In genomic region chr13:104109288-104109815, GRCm38 (mm10) we compare ENCODE assay signal across 8 mouse cellular contexts. TPM values are rescaled to one million over a fixed set of nuclear protein-coding genes. Genes with fewer than 3 reads are reported as not detected.
DNase-seq lines count a peak whose midpoint lies in the region; ATAC-seq and TF ChIP-seq lines count a peak whose summit lies in the region.

Gene Nln, minus strand, starts transcription at chr13:104109614.
Gene Sgtb, plus strand, starts transcription at chr13:104109741.

- TF ChIP-seq POLR2A in CH12.LX (IDR thresholded peaks at IDR 0.05; ENCODE audit: low read depth, low read length) = peak; percentile 77

- H3K9ac ChIP-seq in CH12.LX (ENCODE audit: insufficient read depth, low read depth) = peak within 1 kb of the TSS; percentile 83
- peak within 1 kb of the TSS; percentile 73 for H3K9ac ChIP-seq in heart, embryonic 15.5 days
- peak within 1 kb of the TSS; percentile 75 for H3K9ac ChIP-seq in liver, embryonic 12.5 days
- H3K9ac ChIP-seq in stomach, embryonic 14.5 days (replicated peaks; ENCODE audit: low read depth, low read length) = peak within 1 kb of the TSS; percentile 64

- peaks cover 18% of the 10 kb centered on the region for H3K79me2 ChIP-seq in CH12.LX (replicated peaks; ENCODE audit: control insufficient read depth, extremely low read depth, insufficient read depth, poor library complexity, severe bottlenecking)

- peaks cover 5% of the 10 kb centered on the region for H3K9me3 ChIP-seq in CH12.LX (replicated peaks; ENCODE audit: low read length)
- peaks cover 5% of the 10 kb centered on the region for H3K9me3 ChIP-seq in forebrain, embryonic 10.5 days
- H3K9me3 ChIP-seq in heart, embryonic 15.5 days (replicated peaks) = peaks cover 2% of the 10 kb centered on the region; the same call in 1 of the 2 replicates
- H3K9me3 ChIP-seq in liver, embryonic 12.5 days (replicated peaks) = no peaks in the 10 kb centered on the region
- no peaks in the 10 kb centered on the region for H3K9me3 ChIP-seq in stomach, embryonic 14.5 days (ENCODE audit: control insufficient read depth, low read depth, low read length)

- H3K4me2 ChIP-seq in CH12.LX (ENCODE audit: insufficient read depth, low read depth, poor library complexity, severe bottlenecking) = peak within 1 kb of the TSS; percentile 100
- peak within 1 kb of the TSS; percentile 96 for H3K4me2 ChIP-seq in heart, embryonic 15.5 days
- H3K4me2 ChIP-seq in liver, embryonic 12.5 days = peak within 1 kb of the TSS; percentile 99
- H3K4me2 ChIP-seq in stomach, embryonic 14.5 days (replicated peaks; ENCODE audit: low read depth, low read length) = peak within 1 kb of the TSS; percentile 78

- peak within 1 kb of the TSS; percentile 68 for H3K27ac ChIP-seq in CH12.LX (ENCODE audit: insufficient read depth, low read depth)
- H3K27ac ChIP-seq in forebrain, embryonic 10.5 days = peak within 1 kb of the TSS; percentile 87
- H3K27ac ChIP-seq in heart, embryonic 15.5 days = peak within 1 kb of the TSS; percentile 79
- H3K27ac ChIP-seq in liver, embryonic 12.5 days = peak within 1 kb of the TSS; percentile 69; the same call in 1 of the 2 replicates
- H3K27ac ChIP-seq in stomach, embryonic 14.5 days (ENCODE audit: low read length) = peak within 1 kb of the TSS; percentile 61; the same call in 1 of the 2 replicates

- in situ Hi-C loops in CH12.LX (cut with MboI; ENCODE audit: low pct_ligation_motif_present, low pct_unique_long_range_greater_than_20kb, low sequenced_read_pairs) = no loop called here

- dilution Hi-C loops in CH12.LX (cut with MboI; ENCODE audit: extremely low pct_ligation_motif_present, extremely low pct_unique_long_range_greater_than_20kb, low sequenced_read_pairs) = no loop called here

- no peak for TF ChIP-seq RAD21 in CH12.LX (IDR thresholded peaks at IDR 0.05; ENCODE audit: low read depth, low read length)

- H3K36me3 ChIP-seq in CH12.LX (replicated peaks in 1 of 2; ENCODE audit: control insufficient read depth in 1 of 2, insufficient read depth in 1 of 2, low read length in 1 of 2) = peaks cover 0 to 32% of the 10 kb centered on the region in 2 experiments
- H3K36me3 ChIP-seq in forebrain, embryonic 10.5 days (replicated peaks) = peaks cover 9% of the 10 kb centered on the region
- 0 out of 2 replicates have a peak, but pooled peaks cover 1% of the 10 kb centered on the region for H3K36me3 ChIP-seq in heart, embryonic 15.5 days
- peaks cover 1% of the 10 kb centered on the region for H3K36me3 ChIP-seq in liver, embryonic 12.5 days
- no peaks in the 10 kb centered on the region; the same call in 1 of the 2 replicates for H3K36me3 ChIP-seq in stomach, embryonic 14.5 days (ENCODE audit: control insufficient read depth, insufficient read depth, low read length)

- DNase-seq in CH12.LX (ENCODE audit: extremely low read depth) = peak; percentile 82
- DNase-seq in c-Kit-positive CD71-negative TER-119-negative erythroid progenitor cells, embryonic 14.5 days (ENCODE audit: low read depth) = peak; percentile 60
- DNase-seq in forebrain, embryonic 10.5 days (ENCODE audit: extremely low spot score, low spot score) = peak; percentile 91
- DNase-seq in kidney, postnatal 14 days = peak; percentile 94
- peak; percentile 81 for DNase-seq in natural killer cell, adult 2 months (ENCODE audit: low spot score in 2 of 2)

- peak within 1 kb of the TSS; percentile 69 to 99 (median 87) for H3K4me3 ChIP-seq in CH12.LX (replicated peaks in 1 of 3; ENCODE audit: low read depth in 2 of 3, low read length in 2 of 3, poor library complexity in 1 of 3)
- peak within 1 kb of the TSS; percentile 86 for H3K4me3 ChIP-seq in forebrain, embryonic 10.5 days
- peak within 1 kb of the TSS; percentile 71 for H3K4me3 ChIP-seq in heart, embryonic 15.5 days
- peak within 1 kb of the TSS; percentile 73 for H3K4me3 ChIP-seq in liver, embryonic 12.5 days
- peak within 1 kb of the TSS; percentile 79 for H3K4me3 ChIP-seq in stomach, embryonic 14.5 days (ENCODE audit: low read depth, low read length)

- peaks cover 0 to 17% of the 10 kb centered on the region in 2 experiments; a peak in 2 of 4 replicates for H3K4me1 ChIP-seq in CH12.LX (ENCODE audit: control insufficient read depth in 1 of 2, insufficient read depth in 2 of 2)
- peaks cover 34% of the 10 kb centered on the region for H3K4me1 ChIP-seq in forebrain, embryonic 10.5 days
- peaks cover 15% of the 10 kb centered on the region for H3K4me1 ChIP-seq in heart, embryonic 15.5 days (replicated peaks)
- peaks cover 18% of the 10 kb centered on the region for H3K4me1 ChIP-seq in liver, embryonic 12.5 days
- H3K4me1 ChIP-seq in stomach, embryonic 14.5 days (ENCODE audit: control insufficient read depth, insufficient read depth, low read length) = no peaks in the 10 kb centered on the region

- ATAC-seq in heart, embryonic 15.5 days (replicated peaks; ENCODE audit: insufficient number of reproducible peaks, insufficient read depth, low FRiP score, low read depth) = peak; percentile 99
- ATAC-seq in liver, embryonic 12.5 days = peak; percentile 98
- ATAC-seq in stomach, embryonic 14.5 days (ENCODE audit: insufficient number of reproducible peaks, insufficient read depth, low FRiP score, low read depth) = peak; percentile 98

- no peak for TF ChIP-seq CTCF in CH12.LX (conservative IDR thresholded peaks at IDR 0.05 in 1 of 2, IDR thresholded peaks at IDR 0.05 in 1 of 2; ENCODE audit: low read depth in 2 of 2, low read length in 2 of 2)

- 0% methylated on average over 44 of the region's 44 CpGs for WGBS in forebrain, embryonic 10.5 days
- under 1% methylated on average over 30 of the region's 44 CpGs for WGBS in heart, embryonic 15.5 days
- WGBS in liver, embryonic 12.5 days (ENCODE audit: insufficient replicate concordance) = 2% methylated on average over 31 of the region's 44 CpGs
- 1% methylated on average over 37 of the region's 44 CpGs for WGBS in stomach, embryonic 14.5 days

- TF ChIP-seq EP300 in CH12.LX (IDR thresholded peaks at IDR 0.05; ENCODE audit: low read length) = no peak

- no peaks in the 10 kb centered on the region for H3K27me3 ChIP-seq in CH12.LX (replicated peaks)
- H3K27me3 ChIP-seq in forebrain, embryonic 10.5 days (ENCODE audit: poor library complexity, severe bottlenecking) = no peaks in the 10 kb centered on the region
- no peaks in the 10 kb centered on the region for H3K27me3 ChIP-seq in heart, embryonic 15.5 days
- H3K27me3 ChIP-seq in liver, embryonic 12.5 days (replicated peaks) = peaks cover 26% of the 10 kb centered on the region
- no peaks in the 10 kb centered on the region for H3K27me3 ChIP-seq in stomach, embryonic 14.5 days (ENCODE audit: control insufficient read depth, insufficient read depth, low read length)

TF ChIP-seq in CH12.LX, 34 proteins besides CTCF, POLR2A, EP300 and RAD21 (continues in another document):
- peak; percentile 72 for TF ChIP-seq USF1 (IDR thresholded peaks at IDR 0.05; ENCODE audit: low read depth, low read length)
- no peak for TF ChIP-seq MAZ (IDR thresholded peaks at IDR 0.05; ENCODE audit: low read depth, low read length)
- no peak for TF ChIP-seq JUN (IDR thresholded peaks at IDR 0.05; ENCODE audit: insufficient read depth, low read depth, low read length)
- no peak for TF ChIP-seq MEF2A (IDR thresholded peaks at IDR 0.05; ENCODE audit: borderline replicate concordance, low read depth, low read length)
- peak; percentile 50 for TF ChIP-seq TCF12 (IDR thresholded peaks at IDR 0.05; ENCODE audit: low read depth, low read length)
- TF ChIP-seq ETS1 (conservative IDR thresholded peaks at IDR 0.05; ENCODE audit: low read depth, low read length) = no peak
- peak; percentile 73; the same call in 1 of the 2 replicates for TF ChIP-seq ZMIZ1 (IDR thresholded peaks at IDR 0.05; ENCODE audit: low read depth, low read length)
- 0 out of 2 replicates have a peak, but pooled peaks have one; percentile 33 for TF ChIP-seq TBP (conservative IDR thresholded peaks at IDR 0.05; ENCODE audit: low read depth, low read length)
- no peak for TF ChIP-seq MAFK (IDR thresholded peaks at IDR 0.05; ENCODE audit: insufficient replicate concordance, low read length)
- TF ChIP-seq USF2 (conservative IDR thresholded peaks at IDR 0.05; ENCODE audit: low read depth, low read length) = no peak
- TF ChIP-seq KAT2A (IDR thresholded peaks at IDR 0.05; ENCODE audit: insufficient replicate concordance, low read length) = no peak
- TF ChIP-seq ZC3H11A (IDR thresholded peaks at IDR 0.05; ENCODE audit: low read depth, low read length) = no peak
- no peak for TF ChIP-seq SMC3 (IDR thresholded peaks at IDR 0.05; ENCODE audit: low read depth, low read length)
- TF ChIP-seq GABPA (IDR thresholded peaks at IDR 0.05; ENCODE audit: insufficient replicate concordance, low read depth, low read length) = no peak
- no peak for TF ChIP-seq E2F4 (IDR thresholded peaks at IDR 0.05; ENCODE audit: insufficient replicate concordance, low read depth, low read length)
- TF ChIP-seq POLR2AphosphoS2 (IDR thresholded peaks at IDR 0.05; ENCODE audit: low read depth, low read length) = no peak
- TF ChIP-seq MXI1 (IDR thresholded peaks at IDR 0.05; ENCODE audit: low read depth, low read length) = peak; percentile 98
- 0 out of 2 replicates have a peak, but pooled peaks have one; percentile 4 for TF ChIP-seq ZKSCAN1 (IDR thresholded peaks at IDR 0.05; ENCODE audit: borderline replicate concordance, low read depth, low read length)
- TF ChIP-seq CHD1 (IDR thresholded peaks at IDR 0.05; ENCODE audit: low read depth, low read length) = no peak
- TF ChIP-seq JUND (conservative IDR thresholded peaks at IDR 0.05; ENCODE audit: low read depth, low read length) = no peak

RNA-seq across cellular contexts. Expression of gene Nln, which starts in this region (rescaled TPM):
- total RNA-seq in CH12.LX (2012; rRNA removed) (38.5 and 47.3 TPM in 2 replicates), CH12.LX (2014; rRNA removed) (70.5 and 76.5 TPM in 2 replicates)
- 51.2 and 55.2 TPM in 2 replicates for polyA plus RNA-seq in CH12.LX (2012; ENCODE audit: insufficient read length, low read depth)
- polyA plus RNA-seq in forebrain, embryonic 10.5 days (2016; fragmentation: Nextera tagmentation; extraction: Ambion mirVana) = 17.1 and 17.5 TPM in 2 replicates
- 18.6 and 19.4 TPM in 2 replicates for polyA plus RNA-seq in heart, embryonic 15.5 days (2015; fragmentation: Nextera tagmentation; extraction: Ambion mirVana)
- 13.1 and 14.6 TPM in 2 replicates for polyA plus RNA-seq in liver, embryonic 12.5 days (2016; fragmentation: Nextera tagmentation; extraction: Ambion mirVana)
- polyA plus RNA-seq in stomach, embryonic 14.5 days (2014; fragmentation: Nextera tagmentation; extraction: Ambion mirVana) = 22.9 and 26.6 TPM in 2 replicates

RNA-seq across cellular contexts. Expression of gene Sgtb, which starts in this region (rescaled TPM):
- total RNA-seq in CH12.LX (2012; rRNA removed) = 3.8 and 5.0 TPM in 2 replicates
- 3.5 and 3.6 TPM in 2 replicates for total RNA-seq in CH12.LX (2014; rRNA removed)
- 3.1 and 3.5 TPM in 2 replicates for polyA plus RNA-seq in CH12.LX (2012; ENCODE audit: insufficient read length, low read depth)
- 8.0 and 9.0 TPM in 2 replicates for polyA plus RNA-seq in forebrain, embryonic 10.5 days (2016; fragmentation: Nextera tagmentation; extraction: Ambion mirVana)
- 2.2 and 2.5 TPM in 2 replicates for polyA plus RNA-seq in heart, embryonic 15.5 days (2015; fragmentation: Nextera tagmentation; extraction: Ambion mirVana)
- 1.1 TPM in 2 replicates for polyA plus RNA-seq in liver, embryonic 12.5 days (2016; fragmentation: Nextera tagmentation; extraction: Ambion mirVana)
- polyA plus RNA-seq in stomach, embryonic 14.5 days (2014; fragmentation: Nextera tagmentation; extraction: Ambion mirVana) = 6.0 and 7.2 TPM in 2 replicates

Comparison
In these comparisons a context has a peak if more than half of its experiments do, and no peak if none do; other contexts are left out.
1. Peak in every context shown above with its lines: DNase-seq, ATAC-seq, H3K4me3 ChIP-seq and H3K27ac ChIP-seq.